8 mouse cellular contexts compared by ENCODE assay signal in genomic region chr12:82225751-82226228, GRCm38 (mm10). TPM values are rescaled to one million over a fixed set of nuclear protein-coding genes. Genes with fewer than 3 reads are reported as not detected.
A peak's percentile ranks its signal among the peaks of the same experiment; 100 is the strongest.
DNase-seq lines count a peak whose midpoint lies in the region; ATAC-seq lines count a peak whose summit lies in the region.

No protein-coding gene starts in this region.

- no peak overlapping the region for H3K4me3 ChIP-seq in heart, embryonic 10.5 days
- no peak overlapping the region for H3K4me3 ChIP-seq in heart, embryonic 11.5 days (ENCODE audit: low read depth, low read length)
- H3K4me3 ChIP-seq in hindbrain, embryonic 13.5 days: no peak overlapping the region

- H3K27me3 ChIP-seq in heart, embryonic 10.5 days (ENCODE audit: insufficient read depth, poor library complexity, severe bottlenecking): no peaks in the 10 kb centered on the region
- no peaks in the 10 kb centered on the region for H3K27me3 ChIP-seq in heart, embryonic 11.5 days (ENCODE audit: control insufficient read depth, insufficient read depth, low read length)
- H3K27me3 ChIP-seq in hindbrain, embryonic 13.5 days: no peaks in the 10 kb centered on the region

- H3K4me1 ChIP-seq in heart, embryonic 10.5 days: peaks cover 68% of the 10 kb centered on the region
- peaks cover 46% of the 10 kb centered on the region for H3K4me1 ChIP-seq in heart, embryonic 11.5 days (ENCODE audit: control insufficient read depth, insufficient read depth, low read length)
- peaks cover 15% of the 10 kb centered on the region for H3K4me1 ChIP-seq in hindbrain, embryonic 13.5 days (replicated peaks)

- H3K4me2 ChIP-seq in heart, embryonic 11.5 days: no peak overlapping the region
- H3K4me2 ChIP-seq in hindbrain, embryonic 13.5 days: no peak overlapping the region

- no peak for ATAC-seq in heart, embryonic 11.5 days (replicated peaks; ENCODE audit: insufficient number of reproducible peaks, low FRiP score, low TSS enrichment)
- ATAC-seq in hematopoietic stem cell, adult 5-6 weeks (replicated peaks in 1 of 2; ENCODE audit: insufficient read depth in 1 of 2, low FRiP score in 2 of 2, low TSS enrichment in 1 of 2, low read depth in 1 of 2, poor library complexity in 2 of 2, severe bottlenecking in 2 of 2): peak; percentile 92 to 94
- peak; percentile 83 for ATAC-seq in megakaryocyte-erythroid progenitor cell, adult 5-6 weeks (replicated peaks; ENCODE audit: low FRiP score, low TSS enrichment, poor library complexity, severe bottlenecking)
- no peak for ATAC-seq in hindbrain, embryonic 13.5 days (ENCODE audit: low FRiP score)

- no peaks in the 10 kb centered on the region for H3K36me3 ChIP-seq in heart, embryonic 10.5 days
- H3K36me3 ChIP-seq in heart, embryonic 11.5 days (ENCODE audit: control insufficient read depth, insufficient read depth, low read length): no peaks in the 10 kb centered on the region
- no peaks in the 10 kb centered on the region for H3K36me3 ChIP-seq in hindbrain, embryonic 13.5 days

- H3K9ac ChIP-seq in heart, embryonic 11.5 days (ENCODE audit: low read depth, low read length): no peak overlapping the region
- H3K9ac ChIP-seq in hindbrain, embryonic 13.5 days: no peak overlapping the region

- no peaks in the 10 kb centered on the region for H3K9me3 ChIP-seq in heart, embryonic 10.5 days
- no peaks in the 10 kb centered on the region for H3K9me3 ChIP-seq in heart, embryonic 11.5 days (replicated peaks; ENCODE audit: control insufficient read depth, low read length)
- H3K9me3 ChIP-seq in hindbrain, embryonic 13.5 days: no peaks in the 10 kb centered on the region

- 32% methylated on average over 4 of the region's 4 CpGs for WGBS in heart, embryonic 10.5 days
- 20% methylated on average over 4 of the region's 4 CpGs for WGBS in heart, embryonic 11.5 days (ENCODE audit: insufficient replicate concordance)
- WGBS in hindbrain, embryonic 13.5 days: 49% methylated on average over 4 of the region's 4 CpGs

- DNase-seq in heart, embryonic 10.5 days (ENCODE audit: low spot score): no peak
- DNase-seq in ES-CJ7 (ENCODE audit: low read depth, low spot score): peak; percentile 44
- no peak for DNase-seq in left cerebral cortex, adult 8-10 months (ENCODE audit: low spot score in 2 of 2)
- no peak for DNase-seq in urinary bladder, adult 2 months (ENCODE audit: low spot score)

- H3K27ac ChIP-seq in heart, embryonic 10.5 days: 0 out of 2 replicates have a peak overlapping the region, but pooled peaks have one; percentile 42
- H3K27ac ChIP-seq in heart, embryonic 11.5 days (ENCODE audit: low read depth, low read length): no peak overlapping the region
- H3K27ac ChIP-seq in hindbrain, embryonic 13.5 days: no peak overlapping the region

RNA-seq across cellular contexts. Expression of gene Sipa1l1, which starts 56.7 kb away (rescaled TPM):
- 35.2 and 37.0 TPM in 2 replicates for polyA plus RNA-seq in heart, embryonic 10.5 days (2016; fragmentation: Nextera tagmentation; extraction: Ambion mirVana)
- 33.5 and 37.2 TPM in 2 replicates for polyA plus RNA-seq in heart, embryonic 11.5 days (2014; fragmentation: Nextera tagmentation; extraction: Ambion mirVana)
- total RNA-seq in hematopoietic stem cell, adult 5-6 weeks (2017): 27.9 and 30.4 TPM in 2 replicates
- total RNA-seq in megakaryocyte-erythroid progenitor cell, adult 5-6 weeks (2014; fragmentation: Nextera tagmentation): 47.1 and 51.3 TPM in 2 replicates
- 26.9 and 49.6 TPM in 2 replicates for total RNA-seq in megakaryocyte-erythroid progenitor cell, adult 5-6 weeks (2017)
- total RNA-seq in left cerebral cortex, adult 8-10 months (2022): 100 to 1,000 TPM; 245 to 307 (median 281) TPM
- 12.8 and 13.6 TPM in 2 replicates for polyA plus RNA-seq in hindbrain, embryonic 13.5 days (2015; fragmentation: Nextera tagmentation; extraction: Ambion mirVana)
- 17.5 and 21.7 TPM in 2 replicates for polyA plus RNA-seq in urinary bladder, adult 2 months (2012; rRNA removed)

Comparison
In these comparisons a context has a peak if more than half of its experiments do, and no peak if none do; other contexts are left out.
1. ATAC-seq: peak in hematopoietic stem cell, adult 5-6 weeks (2 of 2) and megakaryocyte-erythroid progenitor cell, adult 5-6 weeks (single experiment); none in heart, embryonic 11.5 days (single experiment) and hindbrain, embryonic 13.5 days (single experiment).